Mouse (Mus musculus) layer of hippocampus, adult 11-12 months (tissue): ENCODE measurements at regions not wholly inside any gene's neighbourhood (a gene's known extent, or its start where the extent isn't known, plus 50 kb on each side); places are given as distances from the start of the nearest gene placed in this dataset.

ENCODE experiments used
- DNase-seq: peaks from one replicate; pipeline ENCODE4 v3.0.0; 2022; ENCODE audit warnings: low spot score

GRCm38 (mm10) chr13:16316581-16316980, 304.9 kb downstream of the Inhba start:
- DNase-seq, result no peak

GRCm38 (mm10) chr13:16317412-16317811, 305.8 kb downstream of the Inhba start:
- DNase-seq, result no peak

GRCm38 (mm10) chr13:16320392-16320791, 308.7 kb downstream of the Inhba start:
- DNase-seq, result no peak

GRCm38 (mm10) chr13:16325661-16326060, 314.0 kb downstream of the Inhba start:
- no peak for DNase-seq

- no peak for DNase-seq
Observed at GRCm38 (mm10) chr13:16341727-16342126, 330.1 kb downstream of the Inhba start.

GRCm38 (mm10) chr13:16342171-16342570, 330.5 kb downstream of the Inhba start:
- DNase-seq, result no peak

- DNase-seq, result no peak
Observed at GRCm38 (mm10) chr13:16343280-16343945, 331.8 kb downstream of the Inhba start.

- DNase-seq, result no peak
Observed at GRCm38 (mm10) chr13:16349353-16349752, 337.7 kb downstream of the Inhba start.

- DNase-seq, result no peak
Observed at GRCm38 (mm10) chr13:16350061-16350460, 338.4 kb downstream of the Inhba start.

GRCm38 (mm10) chr13:16355316-16355715, 343.7 kb downstream of the Inhba start:
- DNase-seq, result no peak

- no peak for DNase-seq
Observed at GRCm38 (mm10) chr13:16379492-16379891, 367.8 kb downstream of the Inhba start.

GRCm38 (mm10) chr13:16379949-16380348, 368.3 kb downstream of the Inhba start:
- no peak for DNase-seq

GRCm38 (mm10) chr13:16382936-16383511, 371.4 kb downstream of the Inhba start:
- DNase-seq, result no peak

- DNase-seq, result no peak
Observed at GRCm38 (mm10) chr13:16416356-16417019, 404.8 kb downstream of the Inhba start.

GRCm38 (mm10) chr13:16424147-16424546, 412.5 kb downstream of the Inhba start:
- no peak for DNase-seq

- DNase-seq, result no peak
Observed at GRCm38 (mm10) chr13:16435436-16435835, 423.8 kb downstream of the Inhba start.

- no peak for DNase-seq
Observed at GRCm38 (mm10) chr13:16453234-16453633, 441.6 kb downstream of the Inhba start.

- DNase-seq, result no peak
Observed at GRCm38 (mm10) chr13:16459743-16460142, 448.1 kb downstream of the Inhba start.

- no peak for DNase-seq
Observed at GRCm38 (mm10) chr13:16461681-16462080, 450.0 kb downstream of the Inhba start.

- no peak for DNase-seq
Observed at GRCm38 (mm10) chr13:16464823-16465222, 453.2 kb downstream of the Inhba start.

GRCm38 (mm10) chr13:16465317-16465716, 453.7 kb downstream of the Inhba start:
- DNase-seq, result no peak

GRCm38 (mm10) chr13:16465812-16466211, 454.2 kb downstream of the Inhba start:
- no peak for DNase-seq

- DNase-seq, result no peak
Observed at GRCm38 (mm10) chr13:16476515-16476914, 464.9 kb downstream of the Inhba start.
